ENCODE assay signal across 32 mouse cellular contexts in genomic region chr3:129836965-129837364, GRCm38 (mm10). TPM values are rescaled to one million over a fixed set of nuclear protein-coding genes. Genes with fewer than 3 reads are reported as not detected.
DNase-seq lines count a peak whose midpoint lies in the region; ATAC-seq and TF ChIP-seq lines count a peak whose summit lies in the region.
"Had no signal": no experiment of that assay in that cellular context is flagged by ENCODE, and none has a peak within 500 bp of the region (broad histone marks: within the 10 kb centered on the region; RNA-seq: fewer than 3 reads in every experiment).

No protein-coding gene starts in this region.

- H3K27me3 ChIP-seq in liver, adult 2 months (ENCODE audit: control insufficient read depth, insufficient read depth, low read length), result no peaks in the 10 kb centered on the region
- H3K27me3 ChIP-seq in intestine, embryonic 15.5 days (replicated peaks), result no peaks in the 10 kb centered on the region
- no peaks in the 10 kb centered on the region for H3K27me3 ChIP-seq in liver, embryonic 13.5 days
- no peaks in the 10 kb centered on the region for H3K27me3 ChIP-seq in stomach, embryonic 14.5 days (ENCODE audit: control insufficient read depth, insufficient read depth, low read length)
- H3K27me3 ChIP-seq in hindbrain, embryonic 13.5 days, result 0 out of 2 replicates have a peak, but pooled peaks cover 2% of the 10 kb centered on the region
- H3K27me3 ChIP-seq: hindbrain, embryonic 12.5 days; limb, embryonic 13.5 days; neural tube, embryonic 13.5 days had no signal

- H3K9me3 ChIP-seq in intestine, embryonic 15.5 days, result no peaks in the 10 kb centered on the region
- no peaks in the 10 kb centered on the region for H3K9me3 ChIP-seq in liver, embryonic 13.5 days (replicated peaks)
- no peaks in the 10 kb centered on the region for H3K9me3 ChIP-seq in stomach, embryonic 14.5 days (ENCODE audit: control insufficient read depth, low read depth, low read length)
- H3K9me3 ChIP-seq in hindbrain, embryonic 13.5 days, result no peaks in the 10 kb centered on the region
- H3K9me3 ChIP-seq: embryonic facial prominence, embryonic 10.5 days; embryonic facial prominence, embryonic 15.5 days; hindbrain, embryonic 12.5 days; limb, embryonic 13.5 days; midbrain, embryonic 13.5 days; neural tube, embryonic 13.5 days had no signal

- peak overlapping the region; percentile 85 for H3K4me3 ChIP-seq in liver, adult 2 months (ENCODE audit: insufficient read depth, low read depth, low read length)
- peak overlapping the region; percentile 21; the same call in 1 of the 2 replicates for H3K4me3 ChIP-seq in intestine, embryonic 15.5 days (replicated peaks)
- H3K4me3 ChIP-seq in liver, embryonic 13.5 days (replicated peaks), result peak overlapping the region; percentile 35
- peak overlapping the region; percentile 5; the same call in 1 of the 2 replicates for H3K4me3 ChIP-seq in stomach, embryonic 14.5 days (ENCODE audit: low read depth, low read length)
- H3K4me3 ChIP-seq in hindbrain, embryonic 13.5 days, result no peak overlapping the region
- H3K4me3 ChIP-seq: embryonic facial prominence, embryonic 10.5 days; embryonic facial prominence, embryonic 15.5 days; hindbrain, embryonic 12.5 days; limb, embryonic 13.5 days; midbrain, embryonic 13.5 days; neural tube, embryonic 13.5 days had no signal

- no peak overlapping the region for H3K9ac ChIP-seq in liver, adult 2 months (ENCODE audit: low read depth, low read length)
- H3K9ac ChIP-seq in intestine, embryonic 15.5 days, result no peak overlapping the region
- no peak overlapping the region for H3K9ac ChIP-seq in liver, embryonic 13.5 days
- no peak overlapping the region for H3K9ac ChIP-seq in stomach, embryonic 14.5 days (replicated peaks; ENCODE audit: low read depth, low read length)
- H3K9ac ChIP-seq in hindbrain, embryonic 13.5 days, result no peak overlapping the region
- H3K9ac ChIP-seq: embryonic facial prominence, embryonic 15.5 days; hindbrain, embryonic 12.5 days; midbrain, embryonic 13.5 days; neural tube, embryonic 13.5 days had no signal

- peaks cover 26% of the 10 kb centered on the region for H3K79me2 ChIP-seq in liver, adult 2 months (ENCODE audit: control insufficient read depth, insufficient read depth, low read length)

- TF ChIP-seq CTCF in liver, adult 2 months (IDR thresholded peaks at IDR 0.05; ENCODE audit: low read depth, low read length), result no peak

- WGBS in liver, adult 2 months, result 13% methylated on average over 6 of the region's 6 CpGs
- WGBS in intestine, embryonic 15.5 days, result 64% methylated on average over 6 of the region's 6 CpGs
- WGBS in liver, embryonic 13.5 days (ENCODE audit: insufficient replicate concordance), result 56% methylated on average over 6 of the region's 6 CpGs
- WGBS in stomach, embryonic 14.5 days, result 80% methylated on average over 6 of the region's 6 CpGs
- 91% methylated on average over 6 of the region's 6 CpGs for WGBS in hindbrain, embryonic 13.5 days

- H3K27ac ChIP-seq in liver, adult 2 months (replicated peaks; ENCODE audit: insufficient read depth, low read depth, low read length), result peak overlapping the region; percentile 66
- no peak overlapping the region for H3K27ac ChIP-seq in intestine, embryonic 15.5 days
- no peak overlapping the region for H3K27ac ChIP-seq in liver, embryonic 13.5 days
- no peak overlapping the region for H3K27ac ChIP-seq in stomach, embryonic 14.5 days (ENCODE audit: low read length)
- H3K27ac ChIP-seq in hindbrain, embryonic 13.5 days, result no peak overlapping the region
- H3K27ac ChIP-seq: embryonic facial prominence, embryonic 10.5 days; embryonic facial prominence, embryonic 15.5 days; hindbrain, embryonic 12.5 days; limb, embryonic 13.5 days; macrophage; midbrain, embryonic 13.5 days; neural tube, embryonic 13.5 days had no signal

- TF ChIP-seq POLR2A in liver, adult 2 months (IDR thresholded peaks at IDR 0.05; ENCODE audit: extremely low read depth, insufficient read depth, low read length), result no peak

- H3K4me1 ChIP-seq in liver, adult 2 months (ENCODE audit: control insufficient read depth, insufficient read depth, low read length), result peaks cover 17% of the 10 kb centered on the region
- no peaks in the 10 kb centered on the region for H3K4me1 ChIP-seq in intestine, embryonic 15.5 days (replicated peaks)
- peaks cover 2% of the 10 kb centered on the region; the same call in 1 of the 2 replicates for H3K4me1 ChIP-seq in liver, embryonic 13.5 days (replicated peaks)
- H3K4me1 ChIP-seq in stomach, embryonic 14.5 days (ENCODE audit: control insufficient read depth, insufficient read depth, low read length), result no peaks in the 10 kb centered on the region
- 0 out of 2 replicates have a peak, but pooled peaks cover 4% of the 10 kb centered on the region for H3K4me1 ChIP-seq in hindbrain, embryonic 13.5 days (replicated peaks)
- H3K4me1 ChIP-seq: embryonic facial prominence, embryonic 15.5 days; limb, embryonic 13.5 days; neural tube, embryonic 13.5 days had no signal

- H3K36me3 ChIP-seq in liver, adult 2 months (ENCODE audit: control insufficient read depth, insufficient read depth, low read length), result peaks cover 5% of the 10 kb centered on the region; the same call in 1 of the 2 replicates
- no peaks in the 10 kb centered on the region for H3K36me3 ChIP-seq in intestine, embryonic 15.5 days
- no peaks in the 10 kb centered on the region for H3K36me3 ChIP-seq in liver, embryonic 13.5 days
- H3K36me3 ChIP-seq in stomach, embryonic 14.5 days (ENCODE audit: control insufficient read depth, insufficient read depth, low read length), result no peaks in the 10 kb centered on the region
- H3K36me3 ChIP-seq in hindbrain, embryonic 13.5 days, result no peaks in the 10 kb centered on the region
- H3K36me3 ChIP-seq: embryonic facial prominence, embryonic 10.5 days; embryonic facial prominence, embryonic 15.5 days; hindbrain, embryonic 12.5 days; limb, embryonic 13.5 days; midbrain, embryonic 13.5 days; neural tube, embryonic 13.5 days had no signal

- peak; percentile 71 for DNase-seq in liver, adult 2 months (ENCODE audit: extremely low read depth, low read depth, low spot score)
- no peak for DNase-seq in liver
- DNase-seq in liver, embryonic 13.5 days, result no peak
- DNase-seq in layer of hippocampus, adult 9-10 months (ENCODE audit: low spot score), result no peak
- no peak for DNase-seq in gastrocnemius, postnatal 25 days
- DNase-seq: adrenal gland, adult 2 months; cerebellum, adult 2 months; cerebellum, postnatal 25 days; gastrocnemius, postnatal 14 days; heart, adult 18-20 months; heart, postnatal 36 days; kidney, adult 2 months; kidney, postnatal 10 days; thymus, postnatal 25 days had no signal

- ATAC-seq in intestine, embryonic 15.5 days, result peak; percentile 13; the same call in 1 of the 2 replicates
- no peak for ATAC-seq in liver, embryonic 13.5 days (ENCODE audit: low read depth)
- no peak for ATAC-seq in stomach, embryonic 14.5 days (ENCODE audit: insufficient number of reproducible peaks, insufficient read depth, low FRiP score, low read depth)
- no peak for ATAC-seq in hindbrain, embryonic 13.5 days (ENCODE audit: low FRiP score)
- ATAC-seq: forebrain, embryonic 14.5 days; lung, postnatal 0 days; midbrain, embryonic 13.5 days had no signal

- H3K4me2 ChIP-seq in intestine, embryonic 15.5 days (replicated peaks), result no peak overlapping the region; the same call in 1 of the 2 replicates
- H3K4me2 ChIP-seq in liver, embryonic 13.5 days, result peak overlapping the region; percentile 43; the same call in 1 of the 2 replicates
- H3K4me2 ChIP-seq in stomach, embryonic 14.5 days (replicated peaks; ENCODE audit: low read depth, low read length), result no peak overlapping the region
- no peak overlapping the region for H3K4me2 ChIP-seq in hindbrain, embryonic 13.5 days
- H3K4me2 ChIP-seq: midbrain, embryonic 13.5 days; neural tube, embryonic 13.5 days had no signal

RNA-seq across cellular contexts. Expression of gene Cfi, which starts 1.3 kb away (rescaled TPM):
- total RNA-seq in liver, adult 2 months (2014; rRNA removed), result 755 and 813 TPM in 2 replicates
- polyA plus RNA-seq in liver, adult 2 months (2012; rRNA removed), result 250 and 347 TPM in 2 replicates
- polyA plus RNA-seq in intestine, embryonic 15.5 days (2015; fragmentation: Nextera tagmentation; extraction: Ambion mirVana), result 57.2 and 57.9 TPM in 2 replicates
- 112 and 141 TPM in 2 replicates for polyA plus RNA-seq in liver, embryonic 13.5 days (2015; fragmentation: Nextera tagmentation; extraction: Ambion mirVana)
- polyA plus RNA-seq in stomach, embryonic 14.5 days (2014; fragmentation: Nextera tagmentation; extraction: Ambion mirVana), result 67.4 and 76.1 TPM in 2 replicates
- polyA plus RNA-seq in hindbrain, embryonic 13.5 days (2015; fragmentation: Nextera tagmentation; extraction: Ambion mirVana), result 0.41 and 0.51 TPM in 2 replicates
- not detected for total RNA-seq in gastrocnemius, postnatal 25 days (2021)
- total RNA-seq: gastrocnemius, postnatal 14 days; layer of hippocampus, postnatal 25 days; left cerebral cortex, postnatal 36 days; megakaryocyte-erythroid progenitor cell, adult 5-6 weeks had no signal
- polyA plus RNA-seq: macrophage had no signal

RNA-seq across cellular contexts. Expression of gene Gar1, which starts 5.8 kb away (rescaled TPM):
- 2.8 and 4.5 TPM in 2 replicates for total RNA-seq in liver, adult 2 months (2014; rRNA removed)
- polyA plus RNA-seq in liver, adult 2 months (2012; rRNA removed), result 10.7 and 14.3 TPM in 2 replicates
- polyA plus RNA-seq in intestine, embryonic 15.5 days (2015; fragmentation: Nextera tagmentation; extraction: Ambion mirVana), result 87.7 and 93.2 TPM in 2 replicates
- polyA plus RNA-seq in liver, embryonic 13.5 days (2015; fragmentation: Nextera tagmentation; extraction: Ambion mirVana), result 64.9 and 69.0 TPM in 2 replicates
- 29.5 and 39.4 TPM in 2 replicates for polyA plus RNA-seq in stomach, embryonic 14.5 days (2014; fragmentation: Nextera tagmentation; extraction: Ambion mirVana)
- 44.6 and 46.4 TPM in 2 replicates for polyA plus RNA-seq in hindbrain, embryonic 13.5 days (2015; fragmentation: Nextera tagmentation; extraction: Ambion mirVana)
- 10 to 100 TPM; 14.6 to 14.8 TPM for total RNA-seq in gastrocnemius, postnatal 25 days (2021)

RNA-seq across cellular contexts. Expression of gene Rrh, which starts 14.6 kb away (rescaled TPM):
- 0.09 TPM in 1 of 2 replicates, not detected in the other for total RNA-seq in liver, adult 2 months (2014; rRNA removed)
- polyA plus RNA-seq in liver, adult 2 months (2012; rRNA removed), result not detected in 2 replicates
- polyA plus RNA-seq in intestine, embryonic 15.5 days (2015; fragmentation: Nextera tagmentation; extraction: Ambion mirVana), result not detected in 2 replicates
- 0.03 and 0.12 TPM in 2 replicates for polyA plus RNA-seq in liver, embryonic 13.5 days (2015; fragmentation: Nextera tagmentation; extraction: Ambion mirVana)
- polyA plus RNA-seq in stomach, embryonic 14.5 days (2014; fragmentation: Nextera tagmentation; extraction: Ambion mirVana), result not detected in 2 replicates
- 0.22 and 0.29 TPM in 2 replicates for polyA plus RNA-seq in hindbrain, embryonic 13.5 days (2015; fragmentation: Nextera tagmentation; extraction: Ambion mirVana)
- total RNA-seq in gastrocnemius, postnatal 25 days (2021), result not detected
- total RNA-seq: gastrocnemius, postnatal 14 days; heart, adult 18-20 months; heart, postnatal 36 days had no signal
- polyA plus RNA-seq: adrenal gland, adult 2 months; heart, embryonic 11.5 days; hindbrain, embryonic 12.5 days; kidney, adult 2 months; lung, postnatal 0 days had no signal

RNA-seq across cellular contexts. Expression of gene Lrit3, which starts 33.1 kb away (rescaled TPM):
- not detected in 2 replicates for total RNA-seq in liver, adult 2 months (2014; rRNA removed)
- not detected in 2 replicates for polyA plus RNA-seq in liver, adult 2 months (2012; rRNA removed)
- not detected in 2 replicates for polyA plus RNA-seq in intestine, embryonic 15.5 days (2015; fragmentation: Nextera tagmentation; extraction: Ambion mirVana)
- polyA plus RNA-seq in liver, embryonic 13.5 days (2015; fragmentation: Nextera tagmentation; extraction: Ambion mirVana), result not detected in 2 replicates
- polyA plus RNA-seq in stomach, embryonic 14.5 days (2014; fragmentation: Nextera tagmentation; extraction: Ambion mirVana), result 0.16 TPM in 1 of 2 replicates, not detected in the other
- not detected in 2 replicates for polyA plus RNA-seq in hindbrain, embryonic 13.5 days (2015; fragmentation: Nextera tagmentation; extraction: Ambion mirVana)
- not detected for total RNA-seq in gastrocnemius, postnatal 25 days (2021)
- total RNA-seq: adrenal gland, adult 2 months; adrenal gland, postnatal 4 days; gastrocnemius, postnatal 14 days; heart, adult 18-20 months; heart, postnatal 36 days; layer of hippocampus, postnatal 25 days; left cerebral cortex, postnatal 36 days; megakaryocyte-erythroid progenitor cell, adult 5-6 weeks had no signal
- polyA plus RNA-seq: adrenal gland, adult 2 months; embryonic facial prominence, embryonic 10.5 days; embryonic facial prominence, embryonic 15.5 days; forebrain, embryonic 14.5 days; heart, embryonic 11.5 days; heart, embryonic 16.5 days; hindbrain, embryonic 12.5 days; limb, embryonic 13.5 days; lung, postnatal 0 days; macrophage; midbrain, embryonic 13.5 days; neural tube, embryonic 13.5 days had no signal

RNA-seq across cellular contexts. Expression of gene Pla2g12a, which starts 41.4 kb away (rescaled TPM):
- total RNA-seq in liver, adult 2 months (2014; rRNA removed), result 11.2 and 30.9 TPM in 2 replicates
- 21.7 and 23.4 TPM in 2 replicates for polyA plus RNA-seq in liver, adult 2 months (2012; rRNA removed)
- polyA plus RNA-seq in intestine, embryonic 15.5 days (2015; fragmentation: Nextera tagmentation; extraction: Ambion mirVana), result 68.9 and 69.1 TPM in 2 replicates
- 88.8 and 96.7 TPM in 2 replicates for polyA plus RNA-seq in liver, embryonic 13.5 days (2015; fragmentation: Nextera tagmentation; extraction: Ambion mirVana)
- polyA plus RNA-seq in stomach, embryonic 14.5 days (2014; fragmentation: Nextera tagmentation; extraction: Ambion mirVana), result 38.5 and 50.1 TPM in 2 replicates
- polyA plus RNA-seq in hindbrain, embryonic 13.5 days (2015; fragmentation: Nextera tagmentation; extraction: Ambion mirVana), result 28.3 and 30.0 TPM in 2 replicates
- 10 to 100 TPM; 58.3 to 84.7 TPM for total RNA-seq in gastrocnemius, postnatal 25 days (2021)

Comparison
In these comparisons a context has a peak if more than half of its experiments do, and no peak if none do; other contexts are left out.
1. RNA of gene Cfi, which starts 1.3 kb away (polyA plus RNA-seq): 250 to 347 TPM in liver, adult 2 months, 112 to 141 TPM in liver, embryonic 13.5 days, 67.4 to 76.1 TPM in stomach, embryonic 14.5 days and 57.2 to 57.9 TPM in intestine, embryonic 15.5 days; 0.41 to 0.51 TPM in hindbrain, embryonic 13.5 days; every median in the first group is over 10 times any median in the second.